Mouse (Mus musculus) midbrain, embryonic 15.5 days (tissue): ENCODE results near the gene Ap5s1. TPM values are rescaled to one million over a fixed set of nuclear protein-coding genes. Genes with fewer than 3 reads are reported as not detected.

Source experiments
- ATAC-seq: fragments of 200-750 bp; cut with Nextera tagmentation; replicated peaks from 2 replicates; pipeline ENCODE4 v1.8.0; 2017; ENCODE audit warnings: moderate TSS enrichment
- H3K27ac ChIP-seq: fragments of 300-500 bp; sonication (generic); 2 replicates; pipeline ENCODE4 v1.5.1; 2015; ENCODE audit warnings: mild to moderate bottlenecking, inconsistent platforms
- H3K27me3 ChIP-seq: fragments of 300-500 bp; sonication (generic); replicated peaks from 2 replicates; pipeline ENCODE4 v1.6.1; 2015; ENCODE audit warnings: inconsistent platforms
- H3K36me3 ChIP-seq: fragments of 300-500 bp; sonication (generic); replicated peaks from 2 replicates; pipeline ENCODE4 v1.6.1; 2015; ENCODE audit warnings: inconsistent platforms
- H3K4me1 ChIP-seq: fragments of 300-500 bp; sonication (generic); 2 replicates; pipeline ENCODE4 v1.6.1; 2015; ENCODE audit warnings: inconsistent platforms
- H3K4me2 ChIP-seq: fragments of 300-500 bp; sonication (generic); 2 replicates; pipeline ENCODE4 v1.6.1; 2015; ENCODE audit warnings: inconsistent platforms, mild to moderate bottlenecking, moderate library complexity
- H3K4me3 ChIP-seq: fragments of 300-500 bp; sonication (generic); 2 replicates; pipeline ENCODE4 v1.5.1; 2015; ENCODE audit warnings: mild to moderate bottlenecking, inconsistent platforms
- H3K9ac ChIP-seq: fragments of 300-500 bp; sonication (generic); 2 replicates; pipeline ENCODE4 v1.6.1; 2015; ENCODE audit warnings: mild to moderate bottlenecking, inconsistent platforms
- H3K9me3 ChIP-seq: fragments of 300-500 bp; sonication (generic); 2 replicates; pipeline ENCODE4 v1.6.1; 2016; ENCODE audit warnings: inconsistent platforms
- WGBS: fragments of 180-500 bp; shearing (Covaris S2); methylation state at CpG from one replicate; pipeline ENCODE4 v1.1.7; 2015; ENCODE audit warnings: mixed read lengths; 5-methylcytosine and 5-hydroxymethylcytosine counted together
- polyA plus RNA-seq: library from polyadenylated mRNA; unstranded; fragments of >200 nt; fragmentation: Nextera tagmentation; extraction: Ambion mirVana; gene quantifications from 2 replicates; pipeline ENCODE4 v1.2.1, GENCODE M21; 2015

Gene Ap5s1
- polyA plus RNA-seq, 1 experiment from 2014 or later = 36.5 TPM

DNA sequence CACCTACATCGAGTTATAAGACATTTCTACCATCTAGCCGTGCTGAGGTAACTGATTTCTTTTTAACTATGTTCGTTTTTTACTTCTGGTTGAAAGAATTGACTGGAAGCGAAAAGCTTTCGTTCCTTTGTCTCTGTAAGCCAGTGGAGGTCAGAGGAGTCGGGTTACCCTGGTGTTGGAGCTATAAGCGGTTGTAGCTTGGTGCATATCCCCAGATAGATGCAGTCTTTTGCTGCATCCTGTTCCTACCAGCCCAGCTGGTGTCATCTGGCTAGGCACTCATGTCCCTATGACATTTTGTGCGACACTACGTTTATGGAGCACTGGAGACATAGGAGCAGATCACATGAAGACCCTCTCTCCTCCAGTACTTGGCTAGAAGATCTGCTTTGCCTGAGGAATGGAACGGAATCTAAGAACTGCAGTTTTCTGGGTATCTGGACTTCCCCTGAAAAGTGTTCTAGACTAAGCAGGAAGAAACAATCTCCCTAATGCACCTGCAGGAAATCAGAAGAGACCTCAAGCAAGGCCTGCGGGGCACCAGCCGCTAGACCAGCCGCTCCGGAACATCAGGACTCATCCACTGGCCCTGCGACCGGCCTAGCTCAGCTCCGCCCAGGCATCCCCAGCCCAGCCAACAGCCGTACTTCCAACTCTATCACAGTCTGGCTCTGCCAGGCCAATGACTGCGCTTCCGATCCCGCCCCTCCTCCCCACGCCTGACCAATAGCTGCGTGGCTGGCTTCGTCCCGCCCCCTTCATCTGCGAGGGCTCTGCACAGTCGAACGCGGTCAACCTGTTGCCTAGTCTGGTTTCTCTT is 26.6 kb downstream of the Ap5s1 start, which contains the start of gene Mavs:
TSS of gene Mavs (plus strand) at position 757 of the 820 bp plus-strand sequence.
- WGBS = 8% methylated on average over 29 of the region's 29 CpGs
- Histone ChIP-seq H3K4me1 (peaks cover 10% of the 10 kb centered on the region), H3K27ac (peak within 1 kb of the TSS; percentile 15; the same call in 1 of the 2 replicates), H3K9ac (peak within 1 kb of the TSS; percentile 47), H3K4me2 (peak within 1 kb of the TSS; percentile 95), H3K9me3 (no peaks in the 10 kb centered on the region), H3K36me3 (no peaks in the 10 kb centered on the region), H3K4me3 (peak within 1 kb of the TSS; percentile 49), H3K27me3 (no peaks in the 10 kb centered on the region)
- ATAC-seq = peak; percentile 100

GRCm38 (mm10) chr2:131234127-131234650 is 27.3 kb downstream of the Ap5s1 start:
- peak; percentile 45 for ATAC-seq
- H3K27ac ChIP-seq = 0 out of 2 replicates have a peak overlapping the region, but pooled peaks have one; percentile 15
- no peaks in the 10 kb centered on the region for H3K27me3 ChIP-seq

GRCm38 (mm10) chr2:131234970-131235635 is 28.2 kb downstream of the Ap5s1 start:
- no peak overlapping the region for H3K9ac ChIP-seq
- no peak for ATAC-seq
- WGBS = 86% methylated on average over 7 of the region's 7 CpGs

More at GRCm38 (mm10) chr2:131234127-131234650, 27.3 kb downstream of the Ap5s1 start:
- WGBS = 10% methylated on average over 28 of the region's 28 CpGs
- Histone ChIP-seq H3K9ac (peak overlapping the region; percentile 47), H3K36me3 (no peaks in the 10 kb centered on the region), H3K4me2 (peak overlapping the region; percentile 95), H3K4me1 (peaks cover 10% of the 10 kb centered on the region), H3K9me3 (no peaks in the 10 kb centered on the region), H3K4me3 (peak overlapping the region; percentile 49)

DNA sequence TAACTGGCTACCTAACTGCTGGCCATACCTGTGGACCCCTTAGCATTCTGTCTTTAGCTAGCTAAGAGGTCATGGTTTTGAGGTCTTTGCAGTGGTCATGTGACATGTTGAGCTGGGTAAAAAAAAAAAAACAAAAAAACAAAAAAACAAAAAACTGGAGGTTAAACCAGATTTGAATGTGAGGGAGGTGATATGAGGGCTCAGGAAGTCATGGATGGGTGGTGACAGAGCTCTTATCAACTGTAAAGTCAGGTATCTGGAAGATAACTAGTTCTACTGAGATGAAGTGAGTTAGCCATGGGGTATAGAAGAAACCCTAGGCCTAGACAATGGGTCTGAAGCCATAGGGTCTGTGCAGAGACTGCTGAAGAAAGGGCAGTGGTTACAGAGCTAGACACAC is 35.3 kb downstream of the Ap5s1 start:
- 0 out of 2 replicates have a peak, but pooled peaks cover 5% of the 10 kb centered on the region for H3K36me3 ChIP-seq
- H3K27ac ChIP-seq = no peak overlapping the region
- no peak overlapping the region for H3K9ac ChIP-seq
- no peak overlapping the region for H3K4me2 ChIP-seq
- no peaks in the 10 kb centered on the region for H3K27me3 ChIP-seq
- H3K4me3 ChIP-seq = no peak overlapping the region
- ATAC-seq = no peak
- H3K4me1 ChIP-seq = no peaks in the 10 kb centered on the region
- no peaks in the 10 kb centered on the region for H3K9me3 ChIP-seq

More at GRCm38 (mm10) chr2:131234970-131235635, 28.2 kb downstream of the Ap5s1 start:
- H3K27me3 ChIP-seq = no peaks in the 10 kb centered on the region
- no peak overlapping the region for H3K27ac ChIP-seq
- H3K4me2 ChIP-seq = 0 out of 2 replicates have a peak overlapping the region, but pooled peaks have one; percentile 95
- no peak overlapping the region for H3K4me3 ChIP-seq
- H3K36me3 ChIP-seq = no peaks in the 10 kb centered on the region
- no peaks in the 10 kb centered on the region for H3K9me3 ChIP-seq
- H3K4me1 ChIP-seq = peaks cover 10% of the 10 kb centered on the region

- no peak overlapping the region for H3K4me2 ChIP-seq
- H3K9ac ChIP-seq = no peak overlapping the region
- H3K27me3 ChIP-seq = no peaks in the 10 kb centered on the region
- 92% methylated on average over 7 of the region's 7 CpGs for WGBS
- H3K9me3 ChIP-seq = no peaks in the 10 kb centered on the region
- H3K4me3 ChIP-seq = no peak overlapping the region
- H3K27ac ChIP-seq = no peak overlapping the region
- H3K36me3 ChIP-seq = 0 out of 2 replicates have a peak, but pooled peaks cover 5% of the 10 kb centered on the region
- no peak for ATAC-seq
- no peaks in the 10 kb centered on the region for H3K4me1 ChIP-seq
Measured at GRCm38 (mm10) chr2:131242929-131243328, 36.1 kb downstream of the Ap5s1 start.

DNA sequence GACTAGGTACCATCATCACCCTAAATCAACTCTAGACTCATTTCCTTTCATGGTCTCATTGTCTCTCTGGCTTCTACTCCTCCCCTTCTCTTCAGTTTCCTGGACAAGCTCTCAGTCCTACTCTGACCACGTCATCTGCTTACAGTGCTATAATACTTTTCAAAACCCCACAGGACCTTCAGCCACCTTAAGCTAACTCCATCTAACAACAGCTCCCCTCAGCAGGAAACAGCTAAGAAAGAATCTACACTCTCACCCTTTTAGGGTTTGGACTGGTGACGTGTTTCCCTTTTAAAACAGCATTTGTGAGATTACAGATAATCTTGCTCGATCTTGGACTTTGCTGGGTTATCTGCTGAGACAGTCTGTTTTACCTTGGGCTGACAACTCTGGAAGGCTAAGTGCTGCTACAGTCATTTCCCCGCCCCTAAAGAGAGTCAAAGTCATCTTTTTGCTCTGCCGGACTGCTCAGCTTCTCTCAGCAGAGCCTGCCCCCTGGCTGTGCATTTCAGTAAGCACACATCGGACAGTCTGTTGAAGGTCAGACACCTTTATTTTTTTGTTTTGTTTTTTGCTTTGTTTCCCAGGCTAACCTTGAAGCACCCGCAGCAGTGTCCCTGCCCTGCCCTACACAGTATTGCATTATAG is 46.9 kb downstream of the Ap5s1 start:
- Histone ChIP-seq H3K36me3 (no peaks in the 10 kb centered on the region), H3K9me3 (no peaks in the 10 kb centered on the region), H3K4me2 (no peak overlapping the region), H3K27ac (no peak overlapping the region), H3K4me3 (no peak overlapping the region), H3K4me1 (no peaks in the 10 kb centered on the region), H3K27me3 (no peaks in the 10 kb centered on the region), H3K9ac (no peak overlapping the region)
- peak; percentile 69 for ATAC-seq
- WGBS = 28% methylated on average over 7 of the region's 7 CpGs

DNA sequence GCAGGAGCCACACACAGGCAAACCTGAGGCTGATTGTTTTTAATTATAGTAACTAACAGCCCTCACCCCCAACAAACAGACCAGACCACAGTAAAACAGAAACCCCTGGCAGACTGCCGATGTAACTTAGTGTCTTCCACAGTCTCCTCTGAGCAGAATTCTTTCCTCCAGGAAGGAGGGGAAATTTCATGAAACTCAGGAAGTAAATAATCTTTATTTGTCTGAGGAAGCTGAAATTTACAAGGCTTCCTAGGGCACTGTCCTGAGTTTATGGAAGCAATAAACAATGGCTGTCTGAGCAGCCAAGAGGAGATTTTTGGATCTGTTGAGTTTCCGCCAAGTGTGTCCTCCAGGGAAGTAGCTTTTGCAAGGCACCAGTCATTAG is 47.4 kb downstream of the Ap5s1 start:
- no peak for ATAC-seq
- H3K4me2 ChIP-seq = no peak overlapping the region
- H3K4me3 ChIP-seq = no peak overlapping the region
- H3K27me3 ChIP-seq = no peaks in the 10 kb centered on the region
- no peaks in the 10 kb centered on the region for H3K4me1 ChIP-seq
- no peak overlapping the region for H3K9ac ChIP-seq
- no peak overlapping the region for H3K27ac ChIP-seq
- H3K36me3 ChIP-seq = no peaks in the 10 kb centered on the region
- no peaks in the 10 kb centered on the region for H3K9me3 ChIP-seq
- whole genome bisulfite sequencing = 83% methylated on average over 2 of the region's 2 CpGs

DNA sequence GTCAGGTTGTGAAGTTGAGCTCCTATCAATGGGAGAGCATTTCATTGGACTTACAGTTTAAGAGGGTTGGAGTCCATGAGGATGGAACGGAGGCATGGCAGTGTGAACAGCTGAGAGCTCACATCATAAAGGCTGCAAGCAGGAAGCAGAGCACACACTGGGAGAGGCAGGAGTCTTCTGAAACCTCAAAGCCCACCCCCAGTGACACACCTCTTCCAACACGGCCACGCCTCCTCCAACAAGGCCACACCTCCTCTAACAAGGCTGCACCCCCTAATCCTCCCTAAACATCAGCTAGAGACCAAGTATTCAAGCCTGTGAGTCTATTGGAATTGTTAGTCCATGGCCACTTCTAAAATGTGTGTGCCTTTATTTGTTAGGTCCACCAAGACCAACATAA is 48.9 kb downstream of the Ap5s1 start:
- no peak overlapping the region for H3K27ac ChIP-seq
- no peak overlapping the region for H3K9ac ChIP-seq
- H3K27me3 ChIP-seq = no peaks in the 10 kb centered on the region
- no peaks in the 10 kb centered on the region for H3K9me3 ChIP-seq
- no peaks in the 10 kb centered on the region for H3K36me3 ChIP-seq
- H3K4me2 ChIP-seq = no peak overlapping the region
- WGBS = 57% methylated on average over 3 of the region's 3 CpGs
- no peak for ATAC-seq
- H3K4me1 ChIP-seq = peaks cover 4% of the 10 kb centered on the region; the same call in 1 of the 2 replicates
- H3K4me3 ChIP-seq = no peak overlapping the region

DNA sequence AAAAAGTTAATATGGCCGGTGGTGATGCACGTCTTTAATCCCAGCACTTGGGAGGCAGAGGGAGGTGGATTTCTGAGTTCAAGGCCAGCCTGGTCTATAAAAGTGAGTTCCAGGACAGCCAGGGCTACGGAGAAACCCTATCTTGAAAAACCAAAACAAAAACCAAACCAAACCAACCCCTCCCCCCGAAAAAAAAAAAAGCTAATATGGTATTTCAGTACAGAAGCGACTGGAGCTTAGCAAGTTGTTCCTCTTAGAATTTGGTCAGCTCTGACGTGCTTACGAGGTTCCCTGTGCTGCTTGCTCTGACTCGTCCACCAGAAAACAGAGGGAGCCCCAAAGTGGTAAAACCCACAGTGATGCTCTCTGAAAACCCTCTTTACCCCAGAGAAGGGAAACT is 51.8 kb downstream of the Ap5s1 start:
- no peaks in the 10 kb centered on the region for H3K27me3 ChIP-seq
- no peak overlapping the region for H3K27ac ChIP-seq
- H3K9me3 ChIP-seq = no peaks in the 10 kb centered on the region
- no peak overlapping the region for H3K9ac ChIP-seq
- no peak overlapping the region for H3K4me3 ChIP-seq
- H3K4me2 ChIP-seq = no peak overlapping the region
- WGBS = 83% methylated on average over 8 of the region's 8 CpGs
- ATAC-seq = no peak
- H3K36me3 ChIP-seq = no peaks in the 10 kb centered on the region
- H3K4me1 ChIP-seq = peaks cover 20% of the 10 kb centered on the region

- 0 out of 2 replicates have a peak overlapping the region, but pooled peaks have one; percentile 99 for H3K27ac ChIP-seq
- no peaks in the 10 kb centered on the region for H3K36me3 ChIP-seq
- H3K4me2 ChIP-seq = no peak overlapping the region
- ATAC-seq = no peak
- 0 out of 2 replicates have a peak overlapping the region, but pooled peaks have one; percentile 33 for H3K9ac ChIP-seq
- no peaks in the 10 kb centered on the region for H3K9me3 ChIP-seq
- no peak overlapping the region for H3K4me3 ChIP-seq
- H3K27me3 ChIP-seq = no peaks in the 10 kb centered on the region
- peaks cover 37% of the 10 kb centered on the region for H3K4me1 ChIP-seq
- WGBS = 63% methylated on average over 9 of the region's 9 CpGs
Measured at GRCm38 (mm10) chr2:131260544-131261307, 53.8 kb downstream of the Ap5s1 start.

DNA sequence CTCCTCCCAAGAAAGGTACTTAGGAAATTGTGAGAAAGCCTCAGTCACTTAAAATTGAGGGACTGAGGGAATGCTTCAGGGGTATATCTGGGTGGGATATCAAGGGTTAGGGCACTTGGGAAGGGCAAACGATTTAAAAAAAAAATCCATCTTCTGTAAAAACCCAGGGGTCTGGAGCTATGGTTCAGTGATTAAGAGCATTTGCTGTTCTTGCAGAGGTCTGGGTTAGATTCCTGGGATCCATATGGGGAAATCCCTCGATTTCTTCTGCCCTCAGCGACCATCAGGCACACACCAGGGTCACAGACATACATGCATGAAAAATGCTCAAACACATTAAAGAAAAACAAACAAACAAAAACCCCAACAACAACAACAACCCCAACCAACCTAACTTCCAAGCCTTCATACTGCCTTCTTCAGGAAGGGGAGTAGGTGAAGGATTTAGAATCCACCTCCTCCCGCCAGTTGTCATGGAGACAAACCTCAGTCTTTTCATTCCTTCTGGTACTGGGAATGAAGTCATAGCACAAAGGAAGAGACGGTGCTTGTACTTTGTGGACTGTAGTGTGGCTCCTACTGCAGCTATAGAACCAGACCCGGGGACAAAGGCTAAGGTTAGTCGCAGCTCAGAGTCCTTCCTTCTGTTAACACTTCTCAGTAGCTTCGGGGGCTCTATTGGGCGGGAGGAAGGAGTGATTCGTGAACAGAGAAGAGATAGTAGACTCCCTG is 54.8 kb downstream of the Ap5s1 start:
- peak overlapping the region; percentile 33 for H3K9ac ChIP-seq
- H3K27me3 ChIP-seq = no peaks in the 10 kb centered on the region
- peak overlapping the region; percentile 99 for H3K27ac ChIP-seq
- ATAC-seq = peak; percentile 84
- H3K4me3 ChIP-seq = peak overlapping the region; percentile 95
- H3K9me3 ChIP-seq = no peaks in the 10 kb centered on the region
- H3K36me3 ChIP-seq = no peaks in the 10 kb centered on the region
- under 1% methylated on average over 10 of the region's 10 CpGs for WGBS
- H3K4me1 ChIP-seq = peaks cover 37% of the 10 kb centered on the region
- peak overlapping the region; percentile 53 for H3K4me2 ChIP-seq
